Mouse (Mus musculus) liver, adult 2 months (tissue): ENCODE results near the gene Tet1. TPM values are rescaled to one million over a fixed set of nuclear protein-coding genes. Genes with fewer than 3 reads are reported as not detected.

ENCODE experiments used
- DNase-seq: peaks from one replicate; pipeline ENCODE4 v3.0.0-alpha.2; 2011; ENCODE audit warnings: low read depth, low spot score; ENCODE audit errors: extremely low read depth
- H3K27ac ChIP-seq: fragments of 200-500 bp; replicated peaks from 2 replicates; pipeline ENCODE4 v1.5.1; 2012; ENCODE audit warnings: low read depth, mild to moderate bottlenecking, control low read depth, inconsistent platforms, low read length; ENCODE audit not compliant: insufficient read depth
- H3K27me3 ChIP-seq: fragments of 200-500 bp; 2 replicates; pipeline ENCODE4 v1.6.1; 2012; ENCODE audit warnings: mild to moderate bottlenecking, moderate library complexity, low read length, inconsistent platforms; ENCODE audit not compliant: control insufficient read depth, insufficient read depth
- H3K36me3 ChIP-seq: fragments of 200-500 bp; 2 replicates; pipeline ENCODE4 v1.6.1; 2012; ENCODE audit warnings: low read length, inconsistent platforms; ENCODE audit not compliant: control insufficient read depth, insufficient read depth
- H3K4me1 ChIP-seq: fragments of 200-500 bp; 2 replicates; pipeline ENCODE4 v1.6.1; 2011; ENCODE audit warnings: low read length; ENCODE audit not compliant: control insufficient read depth, insufficient read depth
- H3K4me3 ChIP-seq: fragments of 200-500 bp; 2 replicates; pipeline ENCODE4 v1.5.1; 2011; ENCODE audit warnings: low read depth, mild to moderate bottlenecking, control low read depth, low read length, moderate library complexity; ENCODE audit not compliant: insufficient read depth
- H3K79me2 ChIP-seq: fragments of 200-500 bp; 2 replicates; pipeline ENCODE4 v1.6.1; 2012; ENCODE audit warnings: inconsistent platforms, mild to moderate bottlenecking, low read length, moderate library complexity; ENCODE audit not compliant: control insufficient read depth, insufficient read depth
- H3K9ac ChIP-seq: fragments of 200-500 bp; 2 replicates; pipeline ENCODE4 v1.6.1; 2012; ENCODE audit warnings: low read depth, mild to moderate bottlenecking, control low read depth, inconsistent platforms, low read length
- CTCF ChIP-seq: fragments of 200-500 bp; IDR thresholded peaks from 2 replicates; pipeline ENCODE4 v1.5.1; 2011; ENCODE audit warnings: low read depth, low read length, control low read depth
- POLR2A ChIP-seq: fragments of 200-500 bp; IDR thresholded peaks from 2 replicates; pipeline ENCODE4 v1.6.1; 2011; ENCODE audit warnings: low read length, control low read depth; ENCODE audit not compliant: insufficient read depth; ENCODE audit errors: extremely low read depth
- WGBS: fragments of 180-500 bp; shearing (Covaris S2); methylation state at CpG from one replicate; pipeline ENCODE4 v1.1.7; 2018; 5-methylcytosine and 5-hydroxymethylcytosine counted together
- polyA plus RNA-seq: library from polyadenylated mRNA; depleted of rRNA; stranded (reverse); fragments of >200 nt; gene quantifications from 2 replicates; pipeline ENCODE4 v1.2.3, GENCODE M21; 2012
- total RNA-seq: library from RNA; depleted of rRNA; stranded (reverse); fragments of >200 nt; gene quantifications from 2 replicates; pipeline ENCODE4 v1.2.3, GENCODE M21; 2014

Gene Tet1
- total and polyA plus RNA-seq, 2 experiments: 0.05 to 0.18 TPM

GRCm38 (mm10) chr10:62906336-62906735 lies 2.5 kb downstream of the Tet1 start:
- Histone ChIP-seq H3K9ac (no peak overlapping the region), H3K27ac (no peak overlapping the region), H3K36me3 (no peaks in the 10 kb centered on the region), H3K4me3 (no peak overlapping the region), H3K4me1 (no peaks in the 10 kb centered on the region), H3K27me3 (no peaks in the 10 kb centered on the region), H3K79me2 (no peaks in the 10 kb centered on the region)
- TF ChIP-seq CTCF (no peak), POLR2A (no peak)
- no peak for DNase-seq
- WGBS: 93% methylated on average over 7 of the region's 7 CpGs

DNA sequence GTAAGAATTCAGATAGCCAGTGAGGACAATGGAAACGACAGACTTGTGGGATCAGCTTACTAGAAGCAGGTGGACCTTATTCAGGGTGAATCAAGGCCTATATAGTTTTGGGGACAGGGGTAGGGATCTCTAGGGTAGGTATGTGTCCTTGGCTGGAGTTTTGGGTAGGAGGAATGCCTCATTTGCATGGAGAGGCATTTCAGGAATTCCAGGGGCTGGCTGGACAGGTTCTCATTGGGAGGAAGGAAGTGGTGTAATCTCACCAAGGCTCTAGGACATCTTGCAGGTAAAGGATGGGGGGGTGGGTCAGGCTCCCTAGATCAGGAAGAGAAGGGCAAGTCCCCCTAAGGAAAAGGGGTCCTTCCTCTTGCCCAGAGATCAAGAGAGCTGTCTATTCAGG lies 6.0 kb downstream of the Tet1 start:
- H3K9ac ChIP-seq: no peak overlapping the region
- no peak overlapping the region for H3K4me3 ChIP-seq
- no peak for TF ChIP-seq POLR2A
- TF ChIP-seq CTCF: no peak
- H3K79me2 ChIP-seq: no peaks in the 10 kb centered on the region
- no peaks in the 10 kb centered on the region for H3K4me1 ChIP-seq
- 24% methylated on average over 1 of the region's 1 CpGs for WGBS
- no peaks in the 10 kb centered on the region for H3K27me3 ChIP-seq
- DNase-seq: no peak
- no peak overlapping the region for H3K27ac ChIP-seq
- H3K36me3 ChIP-seq: no peaks in the 10 kb centered on the region

GRCm38 (mm10) chr10:62901826-62902225 lies 7.0 kb downstream of the Tet1 start:
- WGBS: 67% methylated on average over 8 of the region's 8 CpGs
- Histone ChIP-seq H3K79me2 (no peaks in the 10 kb centered on the region), H3K4me1 (no peaks in the 10 kb centered on the region), H3K27ac (no peak overlapping the region), H3K9ac (no peak overlapping the region), H3K36me3 (no peaks in the 10 kb centered on the region), H3K27me3 (no peaks in the 10 kb centered on the region), H3K4me3 (no peak overlapping the region)
- TF ChIP-seq CTCF: no peak
- no peak for TF ChIP-seq POLR2A
- DNase-seq: no peak

GRCm38 (mm10) chr10:62900144-62900543 lies 8.7 kb downstream of the Tet1 start:
- H3K27me3 ChIP-seq: no peaks in the 10 kb centered on the region
- no peak overlapping the region for H3K9ac ChIP-seq
- H3K4me1 ChIP-seq: no peaks in the 10 kb centered on the region
- no peak for DNase-seq
- H3K27ac ChIP-seq: no peak overlapping the region
- WGBS: 95% methylated on average over 4 of the region's 4 CpGs
- H3K4me3 ChIP-seq: no peak overlapping the region
- H3K36me3 ChIP-seq: no peaks in the 10 kb centered on the region
- TF ChIP-seq POLR2A (no peak), CTCF (no peak)
- H3K79me2 ChIP-seq: no peaks in the 10 kb centered on the region

DNA sequence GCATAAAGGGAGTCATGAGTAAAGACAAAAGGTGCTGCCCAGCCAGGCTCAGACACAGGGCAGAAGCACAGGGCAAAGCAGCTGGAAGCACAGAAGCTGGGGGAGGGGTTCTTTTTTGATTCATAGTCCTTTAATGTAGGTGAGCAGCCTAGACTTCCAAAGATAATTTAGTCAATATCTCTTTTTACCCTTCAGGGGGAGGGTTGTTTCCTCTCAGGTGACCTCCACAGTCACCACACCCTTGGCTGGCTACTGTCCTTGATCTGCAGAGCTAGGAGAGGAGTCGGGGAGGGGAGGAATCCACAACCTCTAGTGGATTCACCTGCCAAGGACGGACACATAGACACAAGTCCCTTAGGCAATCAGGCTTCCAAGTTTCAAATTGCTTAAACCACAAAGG lies 10.7 kb downstream of the Tet1 start:
- no peak for TF ChIP-seq CTCF
- TF ChIP-seq POLR2A: no peak
- no peaks in the 10 kb centered on the region for H3K79me2 ChIP-seq
- DNase-seq: no peak
- no peaks in the 10 kb centered on the region for H3K27me3 ChIP-seq
- H3K4me1 ChIP-seq: no peaks in the 10 kb centered on the region
- H3K9ac ChIP-seq: no peak overlapping the region
- WGBS: 83% methylated on average over 2 of the region's 2 CpGs
- no peaks in the 10 kb centered on the region for H3K36me3 ChIP-seq
- H3K4me3 ChIP-seq: no peak overlapping the region
- H3K27ac ChIP-seq: no peak overlapping the region

DNA sequence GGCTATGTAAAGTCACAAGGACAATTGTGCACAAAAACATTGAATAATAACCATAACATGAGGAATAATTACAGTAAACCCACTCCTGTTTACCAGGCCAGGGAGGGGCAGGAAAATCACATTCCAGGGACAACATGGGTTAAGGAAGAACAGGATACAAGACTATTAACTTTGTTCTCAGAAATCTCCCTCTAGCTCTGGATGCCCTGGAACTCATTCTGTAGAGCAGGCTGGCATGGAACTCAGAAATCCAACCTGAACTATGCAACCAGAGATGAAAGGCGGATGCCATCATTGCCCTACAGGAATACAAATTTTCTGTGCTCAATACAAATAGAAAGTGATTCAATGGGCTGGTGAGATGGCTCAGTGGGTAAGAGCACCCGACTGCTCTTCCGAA lies 11.4 kb downstream of the Tet1 start:
- 94% methylated on average over 3 of the region's 3 CpGs for WGBS
- TF ChIP-seq POLR2A: no peak
- TF ChIP-seq CTCF: no peak
- H3K79me2 ChIP-seq: no peaks in the 10 kb centered on the region
- H3K27ac ChIP-seq: no peak overlapping the region
- H3K4me1 ChIP-seq: no peaks in the 10 kb centered on the region
- no peak overlapping the region for H3K4me3 ChIP-seq
- no peaks in the 10 kb centered on the region for H3K27me3 ChIP-seq
- H3K9ac ChIP-seq: no peak overlapping the region
- no peaks in the 10 kb centered on the region for H3K36me3 ChIP-seq
- no peak for DNase-seq
